In the genomic region with DNA sequence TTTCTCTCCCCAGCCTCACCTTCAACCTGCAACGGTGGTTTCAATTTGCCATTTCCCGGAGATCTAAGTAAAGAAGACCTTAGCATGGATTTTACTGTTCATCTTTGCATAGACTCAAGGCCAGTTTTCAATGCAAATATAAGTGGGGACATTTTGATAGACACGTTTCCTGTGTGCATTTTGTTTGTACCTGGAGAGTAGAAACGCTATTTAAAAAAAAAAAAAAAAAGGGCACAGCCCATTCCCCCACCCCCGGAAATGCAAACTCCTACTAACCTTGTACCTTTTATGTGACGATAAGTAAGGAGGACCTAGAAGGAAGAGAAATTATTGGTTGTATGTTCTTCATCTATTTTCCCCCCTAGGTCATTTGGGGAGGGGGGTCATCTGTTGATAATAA, we compare ENCODE assay signal across 9 mouse cellular contexts. TPM values are rescaled to one million over a fixed set of nuclear protein-coding genes. Genes with fewer than 3 reads are reported as not detected.
DNase-seq lines count a peak whose midpoint lies in the region; ATAC-seq and TF ChIP-seq lines count a peak whose summit lies in the region.
"Had no signal": no experiment of that assay in that cellular context is flagged by ENCODE, and none has a peak within 500 bp of the region (broad histone marks: within the 10 kb centered on the region; RNA-seq: fewer than 3 reads in every experiment).

No protein-coding gene starts in this region.

- H3K4me3 ChIP-seq in heart, embryonic 16.5 days (ENCODE audit: low read length), result peak overlapping the region; percentile 27
- H3K4me3 ChIP-seq in hindbrain, postnatal 0 days (ENCODE audit: low read length), result peak overlapping the region; percentile 14; the same call in 1 of the 2 replicates
- H3K4me3 ChIP-seq in midbrain, embryonic 14.5 days (replicated peaks; ENCODE audit: low read depth, low read length), result no peak overlapping the region

- H3K27ac ChIP-seq in heart, embryonic 16.5 days (ENCODE audit: low read length), result peak overlapping the region; percentile 83
- no peak overlapping the region for H3K27ac ChIP-seq in hindbrain, postnatal 0 days
- H3K27ac ChIP-seq in midbrain, embryonic 14.5 days (replicated peaks; ENCODE audit: low read depth, low read length), result no peak overlapping the region

- no peak for ATAC-seq in heart, embryonic 16.5 days (replicated peaks; ENCODE audit: extremely low read depth, insufficient read depth, low FRiP score)
- no peak for ATAC-seq in hindbrain, postnatal 0 days
- no peak for ATAC-seq in midbrain, embryonic 14.5 days (ENCODE audit: low FRiP score, low TSS enrichment)

- H3K4me1 ChIP-seq in heart, embryonic 16.5 days (ENCODE audit: control insufficient read depth, insufficient read depth, low read length), result peaks cover 30% of the 10 kb centered on the region
- no peaks in the 10 kb centered on the region; the same call in 1 of the 2 replicates for H3K4me1 ChIP-seq in hindbrain, postnatal 0 days (ENCODE audit: insufficient read depth, low read length)
- 0 out of 2 replicates have a peak, but pooled peaks cover 7% of the 10 kb centered on the region for H3K4me1 ChIP-seq in midbrain, embryonic 14.5 days (ENCODE audit: control insufficient read depth, insufficient read depth, low read length)

- 37% methylated on average over 6 of the region's 6 CpGs for WGBS in heart, embryonic 16.5 days
- WGBS in hindbrain, postnatal 0 days, result 44% methylated on average over 6 of the region's 6 CpGs
- 55% methylated on average over 6 of the region's 6 CpGs for WGBS in midbrain, embryonic 14.5 days

- H3K27me3 ChIP-seq in heart, embryonic 16.5 days (ENCODE audit: control insufficient read depth, insufficient read depth, low read length), result no peaks in the 10 kb centered on the region
- H3K27me3 ChIP-seq in hindbrain, postnatal 0 days (ENCODE audit: insufficient read depth, low read length), result no peaks in the 10 kb centered on the region
- H3K27me3 ChIP-seq in midbrain, embryonic 14.5 days (ENCODE audit: control insufficient read depth, insufficient read depth, low read length), result no peaks in the 10 kb centered on the region

- H3K9me3 ChIP-seq in heart, embryonic 16.5 days (replicated peaks; ENCODE audit: control insufficient read depth, low read length), result no peaks in the 10 kb centered on the region
- H3K9me3 ChIP-seq in hindbrain, postnatal 0 days (ENCODE audit: low read length), result no peaks in the 10 kb centered on the region
- H3K9me3 ChIP-seq in midbrain, embryonic 14.5 days (ENCODE audit: control insufficient read depth, low read length), result no peaks in the 10 kb centered on the region

- no peaks in the 10 kb centered on the region for H3K36me3 ChIP-seq in heart, embryonic 16.5 days (ENCODE audit: control insufficient read depth, insufficient read depth)
- H3K36me3 ChIP-seq in hindbrain, postnatal 0 days (ENCODE audit: insufficient read depth, low read length), result no peaks in the 10 kb centered on the region
- H3K36me3 ChIP-seq in midbrain, embryonic 14.5 days (ENCODE audit: control insufficient read depth, insufficient read depth, low read length), result no peaks in the 10 kb centered on the region
- H3K36me3 ChIP-seq: G1E had no signal

- no peak for TF ChIP-seq CTCF in hindbrain, postnatal 0 days (IDR thresholded peaks at IDR 0.05; ENCODE audit: low read depth)

- intact Hi-C loops in heart, postnatal 14 days (cut with DNase I), result loop anchor here (5.0 kb wide), 2 partner anchors 45 to 120 kb away; no protein-coding TSS in a partner anchor

- H3K9ac ChIP-seq in heart, embryonic 16.5 days (ENCODE audit: low read length), result peak overlapping the region; percentile 8; the same call in 1 of the 2 replicates
- no peak overlapping the region for H3K9ac ChIP-seq in hindbrain, postnatal 0 days (replicated peaks; ENCODE audit: low read length)
- no peak overlapping the region for H3K9ac ChIP-seq in midbrain, embryonic 14.5 days (replicated peaks; ENCODE audit: low read length)

- peak overlapping the region; percentile 53 for H3K4me2 ChIP-seq in heart, embryonic 16.5 days (ENCODE audit: low read depth, low read length)
- peak overlapping the region; percentile 49 for H3K4me2 ChIP-seq in hindbrain, postnatal 0 days (ENCODE audit: low read depth, low read length)
- peak overlapping the region; percentile 34; the same call in 1 of the 2 replicates for H3K4me2 ChIP-seq in midbrain, embryonic 14.5 days (ENCODE audit: low read length)

- no peak for DNase-seq in heart, postnatal 14 days
- DNase-seq in T-cell, adult 2 months (ENCODE audit: low spot score), result peak; percentile 43
- DNase-seq in hindbrain, postnatal 0 days (ENCODE audit: low spot score), result no peak
- DNase-seq in midbrain, embryonic 14.5 days, result no peak
- DNase-seq in cerebellum, postnatal 4 days (ENCODE audit: low spot score in 2 of 2), result no peak
- DNase-seq in adrenal gland, adult (ENCODE audit: inconsistent age in 2 of 2, low spot score in 1 of 2), result no peak
- DNase-seq in left cerebral cortex, adult 11 months (ENCODE audit: low spot score), result no peak

RNA-seq across cellular contexts. Expression of a gene that starts 24.2 kb away (rescaled TPM):
- 39.4 and 40.7 TPM in 2 replicates for polyA plus RNA-seq in heart, embryonic 16.5 days (2015; fragmentation: Nextera tagmentation; extraction: Ambion mirVana)
- total RNA-seq in heart, postnatal 14 days (2021), result 10 to 100 TPM; 20.9 to 26.1 TPM
- total RNA-seq in hindbrain, postnatal 0 days (2014; rRNA removed), result 65.3 and 74.0 TPM in 2 replicates
- polyA plus RNA-seq in hindbrain, postnatal 0 days (2015; fragmentation: Nextera tagmentation; extraction: Ambion mirVana), result 32.5 and 35.2 TPM in 2 replicates
- 20.7 and 25.4 TPM in 2 replicates for polyA plus RNA-seq in midbrain, embryonic 14.5 days (2014; fragmentation: Nextera tagmentation; extraction: Ambion mirVana)
- polyA plus RNA-seq: G1E had no signal
